In the genomic region with DNA sequence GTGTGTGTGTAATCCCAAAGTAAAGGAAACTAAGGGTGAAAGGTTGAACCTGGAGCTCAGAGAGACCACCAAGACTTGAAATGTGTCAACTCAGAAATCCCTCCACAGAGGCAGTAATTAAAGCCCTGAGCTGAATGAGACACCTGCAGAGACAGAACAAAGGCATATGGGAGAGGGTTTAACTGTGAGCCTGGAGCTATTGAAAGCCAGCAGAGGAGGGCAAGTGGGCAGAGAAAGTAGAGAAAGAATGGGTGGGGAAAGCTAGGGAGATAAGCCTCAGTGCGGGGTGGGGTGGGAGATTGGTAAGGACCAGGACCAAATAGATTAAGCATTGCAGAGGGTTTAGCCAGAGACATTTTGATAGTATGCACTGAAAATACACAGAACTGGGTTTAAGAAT, we compare ENCODE assay signal across 14 mouse cellular contexts.
DNase-seq lines count a peak whose midpoint lies in the region; ATAC-seq and TF ChIP-seq lines count a peak whose summit lies in the region.
"Had no signal": no experiment of that assay in that cellular context is flagged by ENCODE, and none has a peak within 500 bp of the region (broad histone marks: within the 10 kb centered on the region; RNA-seq: fewer than 3 reads in every experiment).

No protein-coding gene starts in this region.

- WGBS in heart, embryonic 12.5 days = 14% methylated on average over 1 of the region's 1 CpGs
- 17% methylated on average over 1 of the region's 1 CpGs for WGBS in midbrain, embryonic 11.5 days
- 15% methylated on average over 1 of the region's 1 CpGs for WGBS in midbrain, postnatal 0 days
- 8% methylated on average over 1 of the region's 1 CpGs for WGBS in liver, embryonic 12.5 days (ENCODE audit: insufficient replicate concordance)

- DNase-seq in heart, postnatal 36 days = no peak
- no peak for DNase-seq in midbrain, embryonic 11.5 days (ENCODE audit: low spot score, missing footprints)
- DNase-seq in midbrain, postnatal 0 days (ENCODE audit: low spot score) = no peak
- DNase-seq in retina, postnatal 1 day = peak; percentile 70
- no peak for DNase-seq in gastrocnemius, adult 8-10 months (ENCODE audit: low spot score in 2 of 2)
- DNase-seq: cerebellum, adult 8-10 months; gastrocnemius, adult 2 months; kidney, postnatal 14 days; left cerebral cortex, postnatal 4 days; lung, embryonic 14.5 days; right cerebral cortex, postnatal 4 days had no signal

- no peak overlapping the region for H3K9ac ChIP-seq in heart, embryonic 12.5 days
- H3K9ac ChIP-seq in midbrain, embryonic 11.5 days (ENCODE audit: low read length) = no peak overlapping the region
- H3K9ac ChIP-seq in midbrain, postnatal 0 days (replicated peaks; ENCODE audit: low read length, poor library complexity, severe bottlenecking) = no peak overlapping the region
- H3K9ac ChIP-seq in liver, embryonic 12.5 days = no peak overlapping the region
- H3K9ac ChIP-seq: lung, embryonic 14.5 days had no signal

- H3K4me2 ChIP-seq in heart, embryonic 12.5 days = 0 out of 2 replicates have a peak overlapping the region, but pooled peaks have one; percentile 1
- no peak overlapping the region for H3K4me2 ChIP-seq in midbrain, embryonic 11.5 days
- no peak overlapping the region for H3K4me2 ChIP-seq in midbrain, postnatal 0 days (ENCODE audit: low read depth, low read length, poor library complexity, severe bottlenecking)
- H3K4me2 ChIP-seq in liver, embryonic 12.5 days = peak overlapping the region; percentile 32
- H3K4me2 ChIP-seq: lung, embryonic 14.5 days had no signal

- no peak for TF ChIP-seq CTCF in midbrain, postnatal 0 days (IDR thresholded peaks at IDR 0.05)

- peaks cover 52% of the 10 kb centered on the region for H3K4me1 ChIP-seq in heart, embryonic 12.5 days (replicated peaks)
- H3K4me1 ChIP-seq in midbrain, embryonic 11.5 days (ENCODE audit: control insufficient read depth, insufficient read depth, low read length) = peaks cover 13% of the 10 kb centered on the region; the same call in 1 of the 2 replicates
- no peaks in the 10 kb centered on the region for H3K4me1 ChIP-seq in midbrain, postnatal 0 days (ENCODE audit: insufficient read depth, low read length)
- H3K4me1 ChIP-seq in liver, embryonic 12.5 days = peaks cover 31% of the 10 kb centered on the region

- H3K9me3 ChIP-seq in heart, embryonic 12.5 days (replicated peaks) = no peaks in the 10 kb centered on the region
- H3K9me3 ChIP-seq in midbrain, embryonic 11.5 days (ENCODE audit: control insufficient read depth, low read length) = no peaks in the 10 kb centered on the region
- no peaks in the 10 kb centered on the region for H3K9me3 ChIP-seq in midbrain, postnatal 0 days (ENCODE audit: low read length)
- H3K9me3 ChIP-seq in liver, embryonic 12.5 days (replicated peaks) = no peaks in the 10 kb centered on the region

- no peaks in the 10 kb centered on the region for H3K36me3 ChIP-seq in heart, embryonic 12.5 days
- H3K36me3 ChIP-seq in midbrain, embryonic 11.5 days (ENCODE audit: control insufficient read depth, insufficient read depth, low read length) = no peaks in the 10 kb centered on the region
- H3K36me3 ChIP-seq in midbrain, postnatal 0 days (ENCODE audit: insufficient read depth, low read length) = no peaks in the 10 kb centered on the region
- no peaks in the 10 kb centered on the region for H3K36me3 ChIP-seq in liver, embryonic 12.5 days

- peak overlapping the region; percentile 32; the same call in 1 of the 2 replicates for H3K27ac ChIP-seq in heart, embryonic 12.5 days (ENCODE audit: poor library complexity, severe bottlenecking)
- H3K27ac ChIP-seq in midbrain, embryonic 11.5 days (ENCODE audit: low read depth, low read length) = no peak overlapping the region
- H3K27ac ChIP-seq in midbrain, postnatal 0 days (ENCODE audit: low read depth, low read length) = no peak overlapping the region
- H3K27ac ChIP-seq in liver, embryonic 12.5 days = no peak overlapping the region
- H3K27ac ChIP-seq: gastrocnemius, adult 2 months had no signal

- intact Hi-C loops in heart, postnatal 36 days (cut with DNase I) = no loop called here

- no peaks in the 10 kb centered on the region for H3K27me3 ChIP-seq in heart, embryonic 12.5 days (replicated peaks)
- peaks cover 2% of the 10 kb centered on the region; the same call in 1 of the 2 replicates for H3K27me3 ChIP-seq in midbrain, embryonic 11.5 days (ENCODE audit: control insufficient read depth, insufficient read depth, low read length)
- no peaks in the 10 kb centered on the region for H3K27me3 ChIP-seq in midbrain, postnatal 0 days (ENCODE audit: insufficient read depth, low read length)
- no peaks in the 10 kb centered on the region for H3K27me3 ChIP-seq in liver, embryonic 12.5 days (replicated peaks)

- ATAC-seq in heart, embryonic 12.5 days (ENCODE audit: insufficient number of reproducible peaks, low FRiP score) = no peak
- peak; percentile 61 for ATAC-seq in midbrain, embryonic 11.5 days (ENCODE audit: low FRiP score)
- no peak for ATAC-seq in midbrain, postnatal 0 days (ENCODE audit: low FRiP score)
- peak; percentile 82 for ATAC-seq in liver, embryonic 12.5 days
- ATAC-seq: CD4-positive, CD25-positive, alpha-beta regulatory T cell, adult 4 months had no signal

- H3K4me3 ChIP-seq in heart, embryonic 12.5 days = no peak overlapping the region
- no peak overlapping the region for H3K4me3 ChIP-seq in midbrain, embryonic 11.5 days (ENCODE audit: low read depth, low read length)
- no peak overlapping the region for H3K4me3 ChIP-seq in midbrain, postnatal 0 days (ENCODE audit: low read depth, low read length)
- H3K4me3 ChIP-seq in liver, embryonic 12.5 days = no peak overlapping the region
- H3K4me3 ChIP-seq: gastrocnemius, adult 2 months had no signal

Comparison
In these comparisons a context has a peak if more than half of its experiments do, and no peak if none do; other contexts are left out.
1. ATAC-seq: peak in midbrain, embryonic 11.5 days (single experiment) and liver, embryonic 12.5 days (single experiment); none in heart, embryonic 12.5 days (single experiment) and midbrain, postnatal 0 days (single experiment).
2. H3K4me2 ChIP-seq: peak in heart, embryonic 12.5 days (single experiment) and liver, embryonic 12.5 days (single experiment); none in midbrain, embryonic 11.5 days (single experiment) and midbrain, postnatal 0 days (single experiment).